Comparison of ENCODE assay signal across 8 mouse cellular contexts in genomic region chr8:20557609-20558008, GRCm38 (mm10). TPM values are rescaled to one million over a fixed set of nuclear protein-coding genes. Genes with fewer than 3 reads are reported as not detected.
DNase-seq lines count a peak whose midpoint lies in the region; ATAC-seq lines count a peak whose summit lies in the region.
"Not testable (repeated sequence)": the region's sequence is repeated elsewhere in the genome, so short reads cannot be mapped to it uniquely, and the experiment has no call there.

No protein-coding gene starts in this region.

- peak overlapping the region; percentile 51 for H3K4me2 ChIP-seq in liver, embryonic 15.5 days
- H3K4me2 ChIP-seq in stomach, embryonic 16.5 days (ENCODE audit: low read depth, low read length) = peak overlapping the region; percentile 26

- not testable (repeated sequence) for H3K36me3 ChIP-seq in liver, embryonic 15.5 days (replicated peaks); stomach, embryonic 16.5 days (ENCODE audit: control insufficient read depth, insufficient read depth, low read length)

- not testable (repeated sequence) for H3K9me3 ChIP-seq in liver, embryonic 15.5 days (replicated peaks); stomach, embryonic 16.5 days (replicated peaks; ENCODE audit: control insufficient read depth, low read length)

- not testable (repeated sequence) for H3K4me1 ChIP-seq in liver, embryonic 15.5 days (replicated peaks); stomach, embryonic 16.5 days (ENCODE audit: control insufficient read depth, insufficient read depth, low read length)

- not testable (repeated sequence) for H3K9ac ChIP-seq in liver, embryonic 15.5 days; stomach, embryonic 16.5 days (ENCODE audit: low read length)

- WGBS in liver, embryonic 15.5 days (ENCODE audit: insufficient replicate concordance) = 39% methylated on average over 47 of the region's 47 CpGs
- WGBS in stomach, embryonic 16.5 days = 50% methylated on average over 41 of the region's 47 CpGs

- ATAC-seq in CD4-positive, CD25-positive, alpha-beta regulatory T cell, adult 4 months = peak; percentile 98
- peak; percentile 98 to 99 for ATAC-seq in hematopoietic stem cell, adult 5-6 weeks (replicated peaks in 1 of 2; ENCODE audit: insufficient read depth in 1 of 2, low FRiP score in 2 of 2, low TSS enrichment in 1 of 2, low read depth in 1 of 2, poor library complexity in 2 of 2, severe bottlenecking in 2 of 2)
- peak; percentile 97 for ATAC-seq in liver, embryonic 15.5 days (ENCODE audit: insufficient read depth)
- peak; percentile 94 for ATAC-seq in monocyte, adult 5-6 weeks (replicated peaks; ENCODE audit: insufficient number of reproducible peaks, low FRiP score, low TSS enrichment, poor library complexity, severe bottlenecking)
- peak; percentile 98 for ATAC-seq in stomach, embryonic 16.5 days (ENCODE audit: insufficient read depth, low FRiP score)

- peak; percentile 47 for DNase-seq in cerebellum, adult 9-11 months
- DNase-seq in frontal cortex, postnatal 36 days (ENCODE audit: low spot score in 2 of 2) = peak; percentile 26 to 49
- DNase-seq in kidney, postnatal 25 days = peak; percentile 16 to 58

- H3K27me3 ChIP-seq in liver, embryonic 15.5 days; stomach, embryonic 16.5 days (ENCODE audit: control insufficient read depth, insufficient read depth, low read length): not testable (repeated sequence)

- not testable (repeated sequence) for H3K27ac ChIP-seq in liver, embryonic 15.5 days (replicated peaks); stomach, embryonic 16.5 days (ENCODE audit: low read length)

- peak overlapping the region; percentile 40 for H3K4me3 ChIP-seq in liver, embryonic 15.5 days (replicated peaks)
- H3K4me3 ChIP-seq in stomach, embryonic 16.5 days (replicated peaks; ENCODE audit: low read length) = peak overlapping the region; percentile 34

RNA-seq across cellular contexts. Expression of gene Gm21119, which starts 57.1 kb away (rescaled TPM):
- polyA plus RNA-seq in CD4-positive, CD25-positive, alpha-beta regulatory T cell, adult 4 months (2017; shearing (Covaris generic)) = not detected
- total RNA-seq in hematopoietic stem cell, adult 5-6 weeks (2017) = not detected in 2 replicates
- not detected in 2 replicates for polyA plus RNA-seq in liver, embryonic 15.5 days (2015; fragmentation: Nextera tagmentation; extraction: Ambion mirVana)
- total RNA-seq in monocyte, adult 5-6 weeks (2017) = 1.2 TPM in 1 of 3 replicates, not detected in the others
- polyA plus RNA-seq in stomach, embryonic 16.5 days (2015; fragmentation: Nextera tagmentation; extraction: Ambion mirVana) = not detected in 2 replicates
